Comparison of ENCODE assay signal across 41 mouse cellular contexts in genomic region chr11:115921986-115922385, GRCm38 (mm10). TPM values are rescaled to one million over a fixed set of nuclear protein-coding genes. Genes with fewer than 3 reads are reported as not detected.
"Had no signal": no experiment of that assay in that cellular context is flagged by ENCODE, and none has a peak within 500 bp of the region (broad histone marks: within the 10 kb centered on the region; RNA-seq: fewer than 3 reads in every experiment).

No protein-coding gene starts in this region.

- H3K27ac ChIP-seq: heart, embryonic 10.5 days; heart, embryonic 13.5 days; heart, embryonic 15.5 days; hindbrain, embryonic 10.5 days; hindbrain, embryonic 12.5 days; hindbrain, embryonic 13.5 days; hindbrain, embryonic 14.5 days; hindbrain, embryonic 15.5 days; hindbrain, postnatal 0 days; intestine, embryonic 15.5 days; kidney, embryonic 15.5 days; kidney, postnatal 0 days; layer of hippocampus, adult 2 months had no signal

- H3K4me1 ChIP-seq: heart, embryonic 10.5 days; heart, embryonic 12.5 days; heart, embryonic 13.5 days; heart, embryonic 15.5 days; hindbrain, embryonic 10.5 days; hindbrain, embryonic 12.5 days; hindbrain, embryonic 13.5 days; hindbrain, embryonic 15.5 days; intestine, embryonic 15.5 days; kidney, embryonic 15.5 days had no signal

- H3K4me3 ChIP-seq: heart, embryonic 10.5 days; heart, embryonic 12.5 days; heart, embryonic 13.5 days; heart, embryonic 15.5 days; hindbrain, embryonic 10.5 days; hindbrain, embryonic 12.5 days; hindbrain, embryonic 13.5 days; hindbrain, embryonic 15.5 days; intestine, embryonic 15.5 days; kidney, embryonic 15.5 days; layer of hippocampus, adult 2 months had no signal

- H3K4me2 ChIP-seq: heart, embryonic 11.5 days; heart, embryonic 12.5 days; heart, embryonic 13.5 days; heart, embryonic 15.5 days; hindbrain, embryonic 12.5 days; hindbrain, embryonic 13.5 days; hindbrain, embryonic 14.5 days; hindbrain, embryonic 15.5 days; intestine, embryonic 15.5 days; kidney, embryonic 15.5 days had no signal

- H3K9me3 ChIP-seq: heart, embryonic 10.5 days; heart, embryonic 12.5 days; heart, embryonic 13.5 days; heart, embryonic 15.5 days; hindbrain, embryonic 10.5 days; hindbrain, embryonic 12.5 days; hindbrain, embryonic 13.5 days; hindbrain, embryonic 15.5 days; intestine, embryonic 15.5 days; kidney, embryonic 15.5 days had no signal

- ATAC-seq: hindbrain, embryonic 16.5 days; hindbrain, postnatal 0 days; inflammation-experienced regulatory T-cells, adult 6 months; intestine, embryonic 15.5 days; intestine, embryonic 16.5 days; intestine, postnatal 0 days had no signal

- H3K27me3 ChIP-seq: heart, embryonic 12.5 days; heart, embryonic 13.5 days; heart, embryonic 15.5 days; hindbrain, embryonic 12.5 days; hindbrain, embryonic 13.5 days; hindbrain, embryonic 15.5 days; intestine, embryonic 15.5 days; kidney, embryonic 15.5 days had no signal

- H3K9ac ChIP-seq: heart, embryonic 12.5 days; heart, embryonic 13.5 days; heart, embryonic 15.5 days; hindbrain, embryonic 12.5 days; hindbrain, embryonic 13.5 days; hindbrain, embryonic 14.5 days; hindbrain, embryonic 15.5 days; intestine, embryonic 15.5 days; kidney, embryonic 15.5 days had no signal

- DNase-seq: heart, postnatal 10 days; heart, postnatal 14 days; heart, postnatal 36 days; heart, postnatal 4 days; kidney, adult 11 months; kidney, adult 18-20 months; kidney, adult 2 months; kidney, adult 8-10 months; kidney, adult 9 months; kidney, postnatal 10 days; kidney, postnatal 14 days; kidney, postnatal 25 days; kidney, postnatal 36 days; kidney, postnatal 4 days; layer of hippocampus, adult 9-11 months; layer of hippocampus, postnatal 36 days had no signal

RNA-seq across cellular contexts. Expression of gene Smim6, which starts 10.2 kb away (rescaled TPM):
- total RNA-seq: heart, adult 8-10 months; hindbrain, postnatal 0 days; layer of hippocampus, adult 18-20 months; layer of hippocampus, adult 2 months; layer of hippocampus, adult 8-10 months; layer of hippocampus, postnatal 10 days; layer of hippocampus, postnatal 14 days; layer of hippocampus, postnatal 25 days; layer of hippocampus, postnatal 36 days had no signal
- polyA plus RNA-seq: hindbrain, embryonic 14.5 days had no signal

RNA-seq across cellular contexts. Expression of gene Itgb4, which starts 52.5 kb away (rescaled TPM):
- polyA plus RNA-seq: inflammation-experienced regulatory T-cells, adult 6 months had no signal
